Mouse (Mus musculus): ENCODE data around the gene Rptor. TPM values are rescaled to one million over a fixed set of nuclear protein-coding genes. Genes with fewer than 3 reads are reported as not detected.

The Rptor gene
- total RNA-seq, 2 experiments from 2014 or later, result 52.8 to 56.2 TPM

DNA sequence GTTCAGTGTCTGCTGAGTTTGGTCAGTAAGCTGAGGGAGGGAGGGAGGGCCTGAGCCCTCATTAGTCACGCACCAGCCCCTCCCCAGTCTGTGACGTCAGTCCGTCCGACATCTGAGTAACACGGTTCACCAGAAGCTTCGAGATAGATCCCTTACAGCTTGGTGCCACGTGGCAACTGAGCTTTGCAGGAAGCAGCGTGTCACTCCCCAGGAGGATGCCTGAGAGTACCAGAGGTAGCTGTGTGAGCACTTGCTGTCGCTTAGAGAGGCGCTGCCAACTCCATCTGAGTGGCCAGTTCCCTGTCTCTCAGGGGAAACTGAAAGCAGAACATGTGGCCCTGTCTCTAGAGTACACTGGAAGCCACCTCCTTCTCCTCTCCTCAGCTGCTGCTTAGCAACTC, 260.7 kb downstream of the Rptor start:
- intact Hi-C loops (cut with DNase I), result no loop called here
- DNase-seq (ENCODE audit: low spot score in 2 of 2), result peak in 1 of 2 experiments; percentile 49

DNA sequence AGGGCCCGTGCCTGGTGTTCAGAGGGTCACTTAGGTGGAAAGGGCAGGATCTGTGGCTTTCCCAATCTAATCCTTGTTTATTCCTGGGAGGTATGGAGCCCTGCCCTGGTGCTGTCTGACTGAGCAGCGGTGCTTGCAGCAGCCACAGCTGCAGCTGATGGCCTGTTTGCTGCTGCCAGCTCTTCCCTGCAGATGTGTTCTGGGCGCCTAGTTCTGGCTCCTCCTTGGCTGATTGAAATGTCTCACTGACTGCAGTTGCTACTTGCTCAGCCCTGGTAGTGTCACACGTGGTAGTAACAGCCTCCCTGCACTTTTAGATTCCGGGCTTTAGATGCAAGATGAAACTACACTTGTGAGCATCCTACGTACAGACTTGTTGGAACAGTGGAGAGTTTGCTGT, 264.1 kb downstream of the Rptor start:
- DNase-seq (ENCODE audit: low spot score in 2 of 2), result no peak
- intact Hi-C loops (cut with DNase I), result no loop called here

DNA sequence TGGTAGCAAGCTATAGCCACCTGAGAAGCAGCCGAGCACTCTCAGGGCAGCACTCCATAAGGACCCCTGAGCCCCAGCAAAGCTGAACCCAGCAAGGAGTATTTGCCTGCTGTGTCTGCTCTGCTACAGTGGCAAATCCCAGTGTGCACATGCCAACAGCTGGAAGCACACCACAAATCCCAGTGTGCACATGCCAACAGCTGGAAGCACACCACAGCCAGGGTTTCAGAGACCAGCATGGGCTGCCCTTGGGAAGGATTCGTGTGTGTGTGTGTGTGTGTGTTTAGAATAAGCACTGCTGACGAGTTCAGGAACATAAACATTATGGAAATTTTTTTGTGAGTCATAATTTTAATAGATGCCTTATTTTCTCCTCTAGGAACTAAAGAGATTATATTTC, 265.4 kb downstream of the Rptor start:
- DNase-seq (ENCODE audit: low spot score in 2 of 2), result no peak
- intact Hi-C loops (cut with DNase I), result no loop called here

DNA sequence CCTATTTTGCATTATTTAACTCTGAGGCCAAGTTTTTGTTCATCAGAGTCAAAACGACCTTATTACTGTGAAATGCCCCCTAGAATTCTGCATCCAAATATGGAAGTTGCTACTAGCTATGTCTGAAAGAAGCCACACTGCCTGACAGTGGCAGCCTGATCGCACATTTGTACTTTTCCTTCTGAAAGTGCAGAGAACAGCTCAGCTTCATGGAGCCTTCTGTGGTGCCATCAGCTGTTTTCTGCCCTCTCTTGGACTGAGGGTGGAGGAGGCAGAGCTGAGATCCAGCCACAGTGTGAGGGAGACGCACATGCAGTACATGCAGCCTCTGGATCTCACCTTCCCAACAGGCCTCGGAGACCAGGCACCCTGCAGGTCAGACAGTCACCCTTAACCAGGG, 265.9 kb downstream of the Rptor start:
- DNase-seq (ENCODE audit: low spot score in 2 of 2), result no peak
- intact Hi-C loops (cut with DNase I), result no loop called here

DNA sequence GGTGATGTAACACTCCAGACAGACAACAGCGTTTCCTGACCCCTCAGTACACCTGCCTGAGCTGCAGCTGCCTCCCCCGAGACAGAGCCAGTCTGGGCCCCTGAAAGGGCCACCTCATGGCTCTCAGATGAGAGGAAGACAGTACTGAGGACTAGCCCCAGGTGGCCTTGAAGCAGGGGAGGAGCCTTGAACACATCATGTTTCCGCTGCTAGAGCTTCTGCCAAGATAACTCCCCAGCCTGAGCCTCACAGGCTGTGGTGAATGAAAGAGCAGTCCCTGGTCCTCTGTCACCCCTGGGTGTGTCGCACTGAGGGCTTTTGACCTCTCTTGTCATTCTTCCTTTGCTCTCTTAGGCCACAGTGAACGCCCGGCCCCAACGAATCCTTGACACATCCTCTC, 268.4 kb downstream of the Rptor start:
- intact Hi-C loops (cut with DNase I), result no loop called here

DNA sequence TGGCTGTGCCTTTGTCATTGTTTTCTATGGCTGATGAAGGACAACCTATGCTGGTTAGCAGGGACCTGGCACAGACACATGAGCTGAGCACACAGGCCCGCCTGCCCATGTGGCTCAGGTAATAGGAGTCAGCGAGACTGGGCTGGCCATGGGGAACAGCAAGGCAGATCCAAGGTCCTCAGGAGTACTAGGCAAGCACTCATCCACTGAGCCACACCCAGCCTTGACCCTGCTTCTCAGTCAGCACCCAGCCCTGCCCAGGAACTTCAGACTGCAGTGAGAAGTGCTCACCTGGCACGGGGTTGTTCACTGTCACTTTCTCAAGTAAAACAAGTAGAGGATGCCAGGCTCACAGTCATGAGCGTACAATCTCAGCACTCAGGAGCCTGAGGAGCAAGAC, 270.9 kb downstream of the Rptor start:
- DNase-seq (ENCODE audit: low spot score in 2 of 2), result no peak
- intact Hi-C loops (cut with DNase I), result no loop called here

More for the DNA sequence above, 268.4 kb downstream of the Rptor start:
- DNase-seq (ENCODE audit: low spot score in 2 of 2), result no peak

DNA sequence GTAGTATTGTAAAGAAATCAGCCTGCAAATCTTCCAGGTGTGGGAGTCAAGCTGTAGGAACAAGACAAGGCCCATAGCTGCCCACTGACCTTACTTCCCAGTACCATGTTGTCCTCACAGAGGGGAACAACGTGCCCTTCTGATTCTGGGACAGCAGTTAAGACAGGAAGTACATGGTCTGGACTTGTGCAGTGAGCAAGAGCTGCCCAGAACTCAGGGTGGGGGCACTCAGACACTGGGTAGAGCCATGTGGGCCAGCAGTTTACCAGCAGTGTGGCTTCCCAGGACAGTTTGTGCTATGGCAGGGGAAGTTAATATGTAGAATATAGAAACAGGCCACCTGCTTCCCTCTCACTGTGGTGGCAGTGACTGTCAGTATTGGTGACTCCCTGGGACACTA, 272.1 kb downstream of the Rptor start:
- no peak for DNase-seq (ENCODE audit: low spot score in 2 of 2)
- intact Hi-C loops (cut with DNase I), result no loop called here

DNA sequence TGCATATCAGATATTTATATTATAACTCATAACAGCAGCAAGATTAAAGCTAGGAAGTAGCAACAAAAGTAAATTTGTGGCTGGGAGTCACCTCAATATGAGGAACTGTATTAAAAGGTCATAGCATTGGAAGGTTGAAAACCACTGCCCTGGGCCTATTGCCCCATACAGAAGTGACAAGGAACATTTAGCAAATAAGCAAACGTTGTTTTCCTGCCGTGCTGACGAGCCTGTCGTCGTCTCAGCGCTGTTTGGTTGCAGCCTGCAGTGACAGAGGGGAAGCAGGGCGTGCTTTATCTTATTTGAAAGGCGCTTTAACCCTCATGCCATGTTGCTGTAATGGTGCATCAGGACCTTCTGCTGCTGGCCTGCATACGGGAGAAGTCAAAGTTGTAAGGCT, 273.0 kb downstream of the Rptor start:
- intact Hi-C loops (cut with DNase I), result no loop called here
- DNase-seq (ENCODE audit: low spot score in 2 of 2), result no peak

DNA sequence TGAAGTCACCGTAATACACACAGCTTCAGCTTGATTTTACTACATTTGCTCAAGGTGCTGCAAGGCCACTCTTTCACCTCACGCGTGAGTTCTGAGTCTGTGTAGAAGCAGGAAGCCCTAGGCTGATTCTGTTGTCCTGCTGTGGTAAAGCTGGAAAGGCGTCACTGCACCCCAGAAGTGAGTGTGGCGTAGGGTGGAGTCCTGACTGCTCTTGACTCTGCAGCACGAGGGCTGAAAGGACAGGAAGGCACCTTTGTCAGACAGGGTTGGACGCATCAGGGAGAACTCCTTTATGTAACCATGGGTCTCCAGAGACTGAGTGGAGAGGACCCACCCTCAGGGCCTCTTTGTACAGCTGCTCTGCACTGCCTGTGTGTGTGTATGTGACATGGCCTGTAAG, 274.4 kb downstream of the Rptor start:
- intact Hi-C loops (cut with DNase I), result no loop called here
- no peak for DNase-seq (ENCODE audit: low spot score in 2 of 2)

DNA sequence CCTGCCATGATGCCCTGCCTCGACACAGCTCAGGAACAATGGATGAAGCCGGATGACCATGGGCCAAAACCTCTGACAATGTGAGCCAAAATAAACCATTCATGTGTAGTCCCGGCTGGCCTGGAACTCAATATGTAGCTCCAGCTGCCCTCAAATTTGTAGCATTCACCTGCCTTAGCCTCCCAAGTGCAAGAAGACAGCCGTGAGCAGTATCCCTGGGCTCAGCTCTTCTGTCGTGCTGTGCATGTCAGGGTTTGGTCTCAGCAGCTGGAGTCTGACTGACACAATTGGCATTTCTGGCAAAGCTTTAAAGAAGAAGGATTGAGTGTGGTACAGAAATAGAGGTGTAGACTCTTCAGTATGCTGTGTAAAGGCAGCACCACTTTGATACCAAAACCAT, 276.9 kb downstream of the Rptor start:
- no peak for DNase-seq (ENCODE audit: low spot score in 2 of 2)
- intact Hi-C loops (cut with DNase I), result no loop called here

DNA sequence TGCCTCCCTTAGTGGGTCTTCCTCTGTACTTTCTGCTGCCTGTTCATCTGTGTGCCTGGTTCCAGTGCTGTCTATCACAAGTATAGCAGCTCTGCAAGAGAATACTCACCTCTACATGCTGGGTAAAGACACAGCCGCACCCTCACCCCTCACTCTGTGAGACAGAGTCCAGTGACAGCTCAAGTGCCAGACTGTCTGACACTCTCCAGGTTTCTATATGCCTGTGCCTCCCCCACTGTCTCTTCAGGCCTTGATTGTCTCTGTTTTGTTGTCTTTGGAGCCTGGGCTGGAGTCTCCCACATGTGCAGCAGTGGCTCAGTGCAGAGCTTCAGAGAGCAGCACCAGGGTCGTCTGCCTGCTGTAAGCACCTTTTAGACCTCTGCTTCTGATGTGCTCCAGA, 280.9 kb downstream of the Rptor start:
- intact Hi-C loops (cut with DNase I), result no loop called here
- no peak for DNase-seq (ENCODE audit: low spot score in 2 of 2)

DNA sequence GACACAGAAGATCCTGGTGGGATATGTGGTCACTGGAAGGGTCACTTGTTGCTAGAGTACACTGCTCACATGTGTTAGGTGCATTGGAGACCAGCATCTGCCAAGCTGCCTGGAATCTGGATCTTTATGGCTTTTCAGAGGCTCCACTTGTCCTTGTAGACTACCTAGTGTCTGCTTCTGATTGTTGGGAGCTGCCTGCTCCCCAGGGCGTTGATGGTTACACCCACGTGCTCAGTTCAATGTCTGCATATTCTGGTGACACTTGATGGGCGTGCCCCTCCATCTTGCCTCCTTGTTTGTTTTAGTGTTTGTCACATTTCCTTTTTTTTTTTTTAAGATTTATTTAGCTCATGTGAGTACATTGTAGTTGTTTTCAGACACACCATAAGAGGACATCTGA, 287.3 kb downstream of the Rptor start:
- DNase-seq (ENCODE audit: low spot score in 2 of 2), result no peak
- intact Hi-C loops (cut with DNase I), result no loop called here

DNA sequence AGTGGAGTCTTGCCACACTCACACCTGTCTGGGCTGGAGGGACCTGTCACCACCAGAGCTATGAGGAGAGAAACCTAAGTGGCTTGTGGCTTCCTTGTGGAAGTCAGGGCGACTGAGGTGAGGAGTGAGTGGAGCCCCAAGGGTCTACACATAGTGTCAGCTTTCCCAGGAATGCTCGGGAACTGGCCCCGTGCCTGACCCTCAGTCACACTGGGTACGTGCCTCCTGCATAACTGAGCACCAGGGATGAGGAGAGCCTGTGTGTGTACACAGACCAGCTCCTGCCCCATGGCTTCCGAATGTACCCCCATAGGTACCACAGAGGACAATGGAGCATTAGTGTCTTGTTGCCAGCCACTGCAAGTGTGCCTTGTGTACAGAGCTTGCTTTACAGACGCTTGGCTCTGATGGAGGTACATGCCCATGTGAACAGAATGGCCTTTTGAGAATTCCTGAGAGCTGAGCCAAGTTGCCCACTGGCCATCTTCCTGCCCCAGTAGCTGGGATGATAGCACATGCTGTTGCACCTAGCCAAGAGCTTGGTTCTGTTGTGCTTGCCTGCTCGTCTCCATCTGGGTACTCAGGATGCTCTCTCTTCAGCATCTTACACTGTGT, 289.0 kb downstream of the Rptor start:
- intact Hi-C loops (cut with DNase I), result no loop called here
- DNase-seq (ENCODE audit: low spot score in 2 of 2), result no peak

DNA sequence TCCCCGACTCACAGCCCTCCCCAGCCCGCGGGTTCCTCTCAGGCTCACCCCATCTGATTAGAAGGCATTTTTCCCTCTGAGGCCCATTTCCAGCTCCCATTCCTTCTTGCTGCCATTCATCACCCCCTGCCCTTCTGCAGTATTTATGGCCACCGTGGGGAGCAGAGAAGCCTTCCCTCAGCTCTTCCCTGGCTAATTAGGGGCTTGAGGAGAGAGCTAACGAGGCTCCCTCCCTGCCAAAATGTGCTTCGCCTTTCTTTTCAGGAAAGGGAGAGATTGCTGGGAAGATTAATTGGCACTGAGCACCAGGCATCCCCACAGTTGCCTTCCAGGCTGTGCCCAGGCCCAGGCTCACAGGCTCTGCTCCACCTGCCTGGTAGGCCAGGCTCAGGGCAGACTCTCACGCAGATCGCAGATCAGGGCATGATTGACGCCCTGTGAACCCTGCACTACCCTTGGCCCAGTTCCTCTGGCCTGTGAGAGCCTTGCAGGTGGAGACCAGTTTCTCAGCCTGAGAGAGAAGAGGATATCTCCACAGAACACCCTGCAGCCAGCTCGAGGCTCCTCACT, 291.0 kb downstream of the Rptor start:
- intact Hi-C loops (cut with DNase I), result no loop called here

DNA sequence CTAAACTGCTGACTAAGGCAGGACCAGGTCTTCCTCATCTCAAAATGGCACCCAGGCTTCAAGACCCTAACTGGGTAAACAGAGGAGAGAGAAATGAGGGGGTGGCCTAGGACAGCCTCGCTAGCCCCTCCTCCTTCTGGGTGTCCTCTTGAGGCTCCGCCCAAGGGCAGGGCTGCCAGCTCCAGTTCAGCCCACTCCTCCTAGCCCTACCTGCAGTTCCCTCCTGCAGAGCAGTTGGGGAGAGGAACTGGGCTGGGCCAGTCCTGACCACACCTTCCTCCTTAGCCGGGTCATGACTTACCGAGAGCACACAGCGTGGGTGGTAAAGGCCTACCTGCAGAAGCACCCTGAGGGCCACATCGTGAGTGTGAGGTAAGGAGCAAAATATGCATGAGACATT, 291.9 kb downstream of the Rptor start:
- DNase-seq (ENCODE audit: low spot score in 2 of 2), result no peak
- intact Hi-C loops (cut with DNase I), result no loop called here

More for the DNA sequence above, 291.0 kb downstream of the Rptor start:
- DNase-seq (ENCODE audit: low spot score in 2 of 2), result no peak

DNA sequence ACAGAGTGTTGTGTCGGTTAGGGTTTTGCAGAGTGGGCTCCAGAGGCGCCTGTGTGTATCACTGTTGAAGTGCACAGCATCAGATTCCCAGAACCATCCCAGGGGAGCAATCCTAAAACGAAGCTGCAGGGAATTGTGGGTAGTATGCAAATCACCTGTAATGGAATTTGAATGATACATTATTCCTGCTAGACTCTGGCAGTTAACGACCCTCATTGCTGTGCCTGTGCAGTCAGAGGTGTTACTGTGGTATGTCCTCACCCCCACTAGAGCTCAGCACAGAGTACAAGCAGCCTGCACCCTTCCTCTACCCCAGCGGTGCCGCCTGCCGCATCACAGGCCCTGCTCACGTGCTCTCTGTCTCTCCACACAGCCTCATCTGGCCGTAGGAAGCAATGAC, 294.3 kb downstream of the Rptor start:
- intact Hi-C loops (cut with DNase I), result no loop called here
- DNase-seq (ENCODE audit: low spot score in 2 of 2), result no peak

DNA sequence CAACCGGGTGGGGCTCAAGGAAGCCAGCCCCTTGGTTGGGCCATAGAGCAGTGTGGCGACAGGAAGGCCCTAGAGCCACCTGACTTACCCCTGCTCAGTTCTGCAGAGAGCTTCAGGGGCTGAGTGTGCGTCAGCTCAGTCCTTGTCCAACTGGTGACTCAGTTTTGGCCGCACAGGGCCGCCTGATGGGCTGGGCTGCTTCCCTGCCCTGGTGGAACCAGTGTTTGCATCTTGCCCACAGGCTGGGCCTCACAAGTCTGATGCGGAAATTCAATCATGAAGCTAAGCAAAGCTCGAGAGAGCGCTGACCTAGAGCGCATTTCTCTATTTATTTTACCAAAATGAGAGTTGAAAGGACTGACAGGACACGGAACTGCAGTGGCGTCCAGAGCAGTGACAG, 296.3 kb downstream of the Rptor start:
- DNase-seq (ENCODE audit: low spot score in 2 of 2), result no peak
- intact Hi-C loops (cut with DNase I), result no loop called here

DNA sequence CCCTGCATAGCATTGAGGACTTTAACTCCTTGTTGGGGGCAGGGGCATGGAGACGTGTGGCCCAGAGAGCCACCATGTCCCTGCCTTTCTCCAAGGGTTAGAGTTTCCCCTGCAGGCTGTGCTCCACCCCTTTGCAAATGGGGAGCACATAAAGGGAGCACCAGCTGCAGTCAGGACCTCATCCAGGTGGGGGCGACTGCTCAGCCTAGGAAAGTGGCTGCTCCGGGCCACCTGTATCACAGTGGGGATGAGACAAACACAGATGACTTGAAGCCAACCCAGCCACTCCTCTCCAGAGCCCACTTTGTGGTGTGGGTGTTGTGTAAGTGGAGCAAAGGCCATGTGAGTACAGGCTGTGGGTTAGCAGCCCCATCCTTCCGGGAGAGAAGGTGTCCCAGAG, 298.5 kb downstream of the Rptor start:
- DNase-seq (ENCODE audit: low spot score in 2 of 2), result no peak
- intact Hi-C loops (cut with DNase I), result loop anchor here (10.0 kb wide), 1 partner anchor 556 kb away; no protein-coding TSS in a partner anchor

DNA sequence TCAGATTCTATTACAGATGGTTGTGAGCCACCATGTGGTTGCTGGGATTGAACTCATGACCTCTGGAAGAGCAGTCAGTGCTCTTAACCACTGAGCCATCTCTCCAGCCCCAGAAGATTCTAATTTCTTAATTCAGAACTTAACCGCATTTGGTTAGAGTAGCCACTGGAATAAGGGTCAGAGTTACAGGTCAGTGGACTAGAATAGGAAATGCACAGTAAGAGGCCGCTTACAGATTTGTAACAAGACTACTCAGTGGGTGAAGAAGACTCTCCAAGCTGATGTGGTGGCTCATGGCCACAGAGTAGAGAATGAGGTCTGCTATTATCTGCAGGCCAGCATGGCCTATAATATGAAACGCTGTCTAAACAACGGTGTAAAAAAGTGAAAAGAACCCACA, 300.2 kb downstream of the Rptor start:
- intact Hi-C loops (cut with DNase I), result loop anchor here (10.0 kb wide), 1 partner anchor 558 kb away; no protein-coding TSS in a partner anchor

DNA sequence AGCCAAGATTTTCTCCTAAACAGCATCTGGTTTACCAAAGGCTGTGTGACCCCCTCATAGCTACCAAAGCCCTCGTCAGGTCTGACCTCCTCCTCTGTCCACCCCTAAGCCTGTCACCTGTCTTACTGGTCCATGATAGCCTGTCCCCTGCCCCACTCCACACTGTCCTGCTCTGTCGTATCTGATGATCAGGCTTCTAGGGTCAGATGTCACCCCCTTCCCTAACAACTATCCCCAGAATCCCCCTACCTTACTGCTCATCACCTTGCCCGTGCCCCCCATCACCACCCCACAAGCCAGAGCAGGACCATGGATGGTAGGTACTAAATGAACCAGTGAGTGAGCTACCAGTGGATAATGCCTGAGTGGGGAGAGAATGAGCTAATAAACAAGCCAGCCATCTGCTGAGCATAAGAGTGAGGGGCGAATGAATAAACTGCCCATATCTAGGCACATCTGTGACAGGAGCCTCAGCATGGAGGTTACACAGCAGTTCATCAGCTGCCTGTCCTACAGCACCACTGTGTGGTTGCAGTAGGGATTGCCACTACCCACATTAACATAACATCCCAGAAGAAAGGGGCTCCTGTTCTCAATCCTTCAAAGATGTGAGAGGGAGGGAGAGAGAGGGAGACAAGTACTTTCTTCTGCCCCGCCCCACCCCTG, 302.0 kb downstream of the Rptor start:
- intact Hi-C loops (cut with DNase I), result loop anchor here (1.0 to 10.0 kb wide), 2 partner anchors 401 to 560 kb away; no protein-coding TSS in a partner anchor
- peak; percentile 87 to 89 for DNase-seq (ENCODE audit: low spot score in 2 of 2)

More for the DNA sequence above, 300.2 kb downstream of the Rptor start:
- DNase-seq (ENCODE audit: low spot score in 2 of 2), result no peak

DNA sequence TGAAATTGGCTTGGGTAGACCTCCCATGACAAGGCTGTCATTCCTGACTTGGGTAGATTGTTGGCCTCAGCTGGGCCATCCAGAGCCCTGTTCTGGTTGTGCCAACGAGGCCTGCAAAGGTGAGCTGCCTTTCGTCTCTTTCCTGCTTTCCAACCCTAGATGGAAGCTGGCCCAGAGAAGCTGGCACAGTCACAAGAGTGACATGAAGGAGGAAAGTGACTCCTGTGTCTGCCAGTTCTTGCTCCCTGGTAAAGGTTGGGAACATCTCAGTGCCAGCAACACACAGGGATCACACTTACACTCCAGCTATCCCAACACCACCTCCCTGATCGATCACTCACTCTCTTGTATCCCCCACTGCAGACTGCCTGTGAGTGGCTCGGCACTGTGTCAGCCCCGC, 303.1 kb downstream of the Rptor start:
- intact Hi-C loops (cut with DNase I), result loop anchor here (1.0 to 10.0 kb wide), 2 partner anchors 402 to 561 kb away; no protein-coding TSS in a partner anchor
- DNase-seq (ENCODE audit: low spot score in 2 of 2), result no peak
